Mouse (Mus musculus) intestine, embryonic 16.5 days (tissue): ENCODE results near the gene Syt1. TPM values are rescaled to one million over a fixed set of nuclear protein-coding genes. Genes with fewer than 3 reads are reported as not detected.

ENCODE experiments used
- ATAC-seq: fragments of 200-750 bp; cut with Nextera tagmentation; 2 replicates; pipeline ENCODE4 v1.8.0; 2017; ENCODE audit warnings: moderate TSS enrichment, moderate library complexity
- H3K27ac ChIP-seq: fragments of 300-500 bp; sonication (generic); 2 replicates; pipeline ENCODE4 v1.5.1; 2014; ENCODE audit warnings: mild to moderate bottlenecking, low read length
- H3K27me3 ChIP-seq: fragments of 300-500 bp; sonication (generic); replicated peaks from 2 replicates; pipeline ENCODE4 v1.6.1; 2014; ENCODE audit warnings: low read length, control low read depth, mixed read lengths; ENCODE audit not compliant: control insufficient read depth, insufficient read depth
- H3K36me3 ChIP-seq: fragments of 300-500 bp; sonication (generic); 2 replicates; pipeline ENCODE4 v1.6.1; 2014; ENCODE audit warnings: low read length, control low read depth; ENCODE audit not compliant: control insufficient read depth, insufficient read depth
- H3K4me1 ChIP-seq: fragments of 300-500 bp; sonication (generic); 2 replicates; pipeline ENCODE4 v1.6.1; 2014; ENCODE audit warnings: low read length, control low read depth, mixed read lengths; ENCODE audit not compliant: control insufficient read depth, insufficient read depth
- H3K4me2 ChIP-seq: fragments of 300-500 bp; sonication (generic); 2 replicates; pipeline ENCODE4 v1.6.1; 2014; ENCODE audit warnings: low read depth, low read length, control low read depth
- H3K4me3 ChIP-seq: fragments of 300-500 bp; sonication (generic); 2 replicates; pipeline ENCODE4 v1.5.1; 2014; ENCODE audit warnings: mild to moderate bottlenecking, low read length
- H3K9ac ChIP-seq: fragments of 300-500 bp; sonication (generic); 2 replicates; pipeline ENCODE4 v1.6.1; 2014; ENCODE audit warnings: low read depth, low read length
- H3K9me3 ChIP-seq: fragments of 300-500 bp; sonication (generic); 2 replicates; pipeline ENCODE4 v1.6.1; 2016; ENCODE audit warnings: low read length, control low read depth; ENCODE audit not compliant: control insufficient read depth
- WGBS: fragments of 180-500 bp; shearing (Covaris S2); extraction: QIAGEN DNeasy Blood & Tissue Kit; methylation state at CpG from one replicate; pipeline ENCODE4 v1.1.7; 2014; 5-methylcytosine and 5-hydroxymethylcytosine counted together
- polyA plus RNA-seq: library from polyadenylated mRNA; unstranded; fragments of >200 nt; fragmentation: Nextera tagmentation; extraction: Ambion mirVana; gene quantifications from 2 replicates; pipeline ENCODE4 v1.2.1, GENCODE M21; 2015

The Syt1 gene
- polyA plus RNA-seq, 1 experiment from 2014 or later = 6.9 TPM

GRCm38 (mm10) chr10:108690954-108691353 is 319.8 kb downstream of the Syt1 start:
- Histone ChIP-seq H3K4me2 (no peak overlapping the region), H3K36me3 (no peaks in the 10 kb centered on the region), H3K9me3 (no peaks in the 10 kb centered on the region), H3K4me1 (no peaks in the 10 kb centered on the region), H3K9ac (no peak overlapping the region), H3K4me3 (no peak overlapping the region), H3K27ac (no peak overlapping the region), H3K27me3 (no peaks in the 10 kb centered on the region)
- WGBS = 71% methylated on average over 9 of the region's 9 CpGs
- no peak for ATAC-seq

- WGBS = 73% methylated on average over 4 of the region's 4 CpGs
Observed at GRCm38 (mm10) chr10:108686696-108687095, 324.1 kb downstream of the Syt1 start.

GRCm38 (mm10) chr10:108679675-108680390 is 330.9 kb downstream of the Syt1 start:
- Histone ChIP-seq H3K4me1 (no peaks in the 10 kb centered on the region), H3K4me3 (no peak overlapping the region), H3K9ac (no peak overlapping the region), H3K4me2 (no peak overlapping the region), H3K27me3 (no peaks in the 10 kb centered on the region), H3K9me3 (no peaks in the 10 kb centered on the region), H3K36me3 (no peaks in the 10 kb centered on the region), H3K27ac (no peak overlapping the region)
- ATAC-seq = no peak
- 48% methylated on average over 14 of the region's 14 CpGs for WGBS

More at GRCm38 (mm10) chr10:108686696-108687095, 324.1 kb downstream of the Syt1 start:
- Histone ChIP-seq H3K27me3 (no peaks in the 10 kb centered on the region), H3K4me1 (no peaks in the 10 kb centered on the region), H3K4me3 (no peak overlapping the region), H3K9ac (no peak overlapping the region), H3K9me3 (no peaks in the 10 kb centered on the region), H3K4me2 (no peak overlapping the region), H3K27ac (no peak overlapping the region), H3K36me3 (no peaks in the 10 kb centered on the region)
- ATAC-seq = no peak

- H3K9ac ChIP-seq = no peak overlapping the region
- H3K9me3 ChIP-seq = no peaks in the 10 kb centered on the region
- no peaks in the 10 kb centered on the region for H3K4me1 ChIP-seq
- H3K4me2 ChIP-seq = no peak overlapping the region
- 79% methylated on average over 8 of the region's 8 CpGs for WGBS
- H3K36me3 ChIP-seq = no peaks in the 10 kb centered on the region
- no peak overlapping the region for H3K4me3 ChIP-seq
- H3K27ac ChIP-seq = no peak overlapping the region
- no peaks in the 10 kb centered on the region for H3K27me3 ChIP-seq
- ATAC-seq = no peak
Observed at GRCm38 (mm10) chr10:108677053-108677452, 333.7 kb downstream of the Syt1 start.

- Histone ChIP-seq H3K9ac (no peak overlapping the region), H3K4me3 (no peak overlapping the region), H3K27me3 (no peaks in the 10 kb centered on the region), H3K4me1 (no peaks in the 10 kb centered on the region), H3K27ac (no peak overlapping the region), H3K9me3 (no peaks in the 10 kb centered on the region), H3K4me2 (no peak overlapping the region), H3K36me3 (no peaks in the 10 kb centered on the region)
- ATAC-seq = no peak
- WGBS = 88% methylated on average over 3 of the region's 3 CpGs
Observed at GRCm38 (mm10) chr10:108668944-108669343, 341.8 kb downstream of the Syt1 start.

GRCm38 (mm10) chr10:108660295-108660694 is 350.5 kb downstream of the Syt1 start:
- H3K27me3 ChIP-seq = no peaks in the 10 kb centered on the region
- no peaks in the 10 kb centered on the region for H3K9me3 ChIP-seq
- no peak overlapping the region for H3K9ac ChIP-seq
- WGBS = 63% methylated on average over 3 of the region's 3 CpGs
- H3K4me2 ChIP-seq = no peak overlapping the region
- no peak overlapping the region for H3K27ac ChIP-seq
- H3K36me3 ChIP-seq = no peaks in the 10 kb centered on the region
- no peak overlapping the region for H3K4me3 ChIP-seq
- no peak for ATAC-seq
- H3K4me1 ChIP-seq = no peaks in the 10 kb centered on the region

GRCm38 (mm10) chr10:108658300-108658699 is 352.5 kb downstream of the Syt1 start:
- Histone ChIP-seq H3K27me3 (no peaks in the 10 kb centered on the region), H3K36me3 (no peaks in the 10 kb centered on the region), H3K9ac (no peak overlapping the region), H3K4me2 (no peak overlapping the region), H3K27ac (no peak overlapping the region), H3K4me1 (no peaks in the 10 kb centered on the region), H3K9me3 (no peaks in the 10 kb centered on the region), H3K4me3 (no peak overlapping the region)
- no peak for ATAC-seq
- 76% methylated on average over 2 of the region's 2 CpGs for WGBS

- Histone ChIP-seq H3K4me3 (no peak overlapping the region), H3K27ac (no peak overlapping the region), H3K4me1 (no peaks in the 10 kb centered on the region), H3K27me3 (no peaks in the 10 kb centered on the region), H3K36me3 (no peaks in the 10 kb centered on the region), H3K9me3 (no peaks in the 10 kb centered on the region), H3K4me2 (no peak overlapping the region), H3K9ac (no peak overlapping the region)
- no peak for ATAC-seq
Observed at GRCm38 (mm10) chr10:108657669-108658068, 353.1 kb downstream of the Syt1 start.

- Histone ChIP-seq H3K9me3 (no peaks in the 10 kb centered on the region), H3K4me1 (no peaks in the 10 kb centered on the region), H3K4me2 (no peak overlapping the region), H3K27me3 (no peaks in the 10 kb centered on the region), H3K36me3 (no peaks in the 10 kb centered on the region), H3K9ac (no peak overlapping the region), H3K27ac (no peak overlapping the region), H3K4me3 (no peak overlapping the region)
- no peak for ATAC-seq
- WGBS = 71% methylated on average over 4 of the region's 4 CpGs
Observed at GRCm38 (mm10) chr10:108656898-108657297, 353.9 kb downstream of the Syt1 start.

GRCm38 (mm10) chr10:108655074-108655473 is 355.7 kb downstream of the Syt1 start:
- Histone ChIP-seq H3K4me2 (no peak overlapping the region), H3K9me3 (no peaks in the 10 kb centered on the region), H3K36me3 (no peaks in the 10 kb centered on the region), H3K4me3 (no peak overlapping the region), H3K27me3 (no peaks in the 10 kb centered on the region), H3K4me1 (no peaks in the 10 kb centered on the region), H3K27ac (no peak overlapping the region), H3K9ac (no peak overlapping the region)
- WGBS = 92% methylated on average over 11 of the region's 11 CpGs
- ATAC-seq = no peak
